Mouse (Mus musculus) kidney, adult 2 months (tissue): ENCODE results near the gene Bak1.

Experiments
- CTCF ChIP-seq: fragments of 200-500 bp; conservative IDR thresholded peaks from 2 replicates; pipeline ENCODE4 v1.5.1; 2011; ENCODE audit warnings: low read depth, mild to moderate bottlenecking, control low read depth, low read length, moderate library complexity, mixed read lengths; ENCODE audit not compliant: insufficient read depth, insufficient read length
- POLR2A ChIP-seq: fragments of 200-500 bp; IDR thresholded peaks from one replicate; pipeline ENCODE4 v1.6.1; 2011; ENCODE audit warnings: low read depth, low read length, control low read depth

DNA sequence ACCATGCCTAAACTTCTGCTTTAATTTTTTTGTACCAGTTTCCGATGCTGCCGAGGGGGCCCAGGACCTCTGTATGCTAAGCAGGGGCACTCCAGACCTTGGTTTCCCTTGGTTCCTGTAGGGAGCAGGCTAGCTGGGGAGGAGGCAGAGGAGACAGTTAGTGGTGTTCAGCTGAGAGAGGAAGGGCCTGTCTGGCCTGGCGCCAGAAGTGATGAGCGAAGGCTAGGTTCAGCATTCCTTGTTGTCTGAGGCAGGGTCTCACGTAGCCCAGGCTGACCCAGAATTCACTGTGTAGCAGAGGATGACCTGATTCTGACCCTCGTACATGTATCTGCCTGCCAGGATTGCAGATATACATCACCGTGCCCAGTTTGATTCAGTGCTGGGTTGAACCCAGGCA, 42.1 kb upstream of the Bak1 start:
- TF ChIP-seq CTCF (no peak), POLR2A (no peak)
